Mouse (Mus musculus) frontal cortex, postnatal 25 days (tissue): ENCODE results near the gene Fbxl17.
A peak's percentile ranks its signal among the peaks of the same experiment; 100 is the strongest.

Source experiments
- DNase-seq, 2 experiments: peaks; one replicate each; pipeline ENCODE4 v3.0.0; 2022; ENCODE audit warnings: low spot score in 2 of 2

The Fbxl17 gene

DNA sequence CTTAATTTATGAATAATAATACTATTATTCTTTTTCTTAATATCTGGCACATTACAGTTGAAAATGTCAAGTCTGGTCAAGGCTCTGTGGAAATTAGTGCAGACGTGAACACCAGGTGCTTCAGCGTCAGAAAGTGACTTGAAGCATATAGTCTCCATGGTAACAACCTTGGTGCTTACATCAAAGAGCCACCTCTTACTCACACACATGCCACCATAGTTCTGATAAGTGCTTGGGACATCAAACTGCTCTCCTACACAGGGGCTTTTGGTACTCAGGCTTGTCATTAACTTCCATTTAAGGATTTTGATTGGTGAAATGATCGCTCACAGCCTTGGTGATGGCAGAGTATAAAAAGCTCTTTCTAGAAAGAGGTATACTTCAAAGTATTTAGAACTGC is 333.1 kb downstream of the Fbxl17 start:
- DNase-seq: no peak

DNA sequence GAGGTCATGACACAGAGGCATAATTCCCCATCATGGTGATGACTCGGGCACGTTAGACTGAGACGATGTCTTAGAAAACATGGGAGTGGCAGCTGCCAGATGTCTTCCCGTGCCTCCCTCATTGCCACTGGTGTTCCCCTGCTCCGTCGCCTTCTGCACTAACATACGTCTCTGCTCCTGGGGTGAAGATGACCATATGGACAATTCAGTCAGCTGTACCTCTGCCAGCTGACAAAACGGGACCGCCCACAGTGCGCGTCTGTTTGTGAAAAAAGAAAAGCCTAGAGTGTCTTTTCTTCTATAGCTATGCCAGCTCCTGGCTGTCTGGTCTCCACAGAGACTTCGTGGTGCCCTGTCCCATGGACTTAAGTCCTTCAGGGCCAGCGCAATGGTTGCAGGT is 334.0 kb downstream of the Fbxl17 start:
- DNase-seq: no peak

DNA sequence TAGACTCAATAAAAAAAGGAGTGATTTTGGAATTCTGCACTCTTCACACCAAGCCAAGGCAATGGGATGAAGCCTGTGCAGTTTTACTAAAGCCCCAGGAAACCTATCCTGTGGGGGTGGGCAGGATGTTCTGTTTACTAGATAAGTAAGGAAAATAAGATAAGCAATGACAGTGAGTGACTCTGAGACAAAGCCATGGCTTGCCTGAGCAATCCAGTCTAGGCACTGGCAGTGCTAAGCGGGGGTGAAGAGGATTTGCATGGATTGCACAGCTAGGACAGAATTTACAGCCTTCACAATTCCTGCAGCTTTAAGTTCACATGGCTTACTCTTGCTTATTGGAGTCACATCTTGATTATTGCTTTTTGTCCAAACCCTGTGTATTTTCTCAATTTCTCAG is 335.5 kb downstream of the Fbxl17 start:
- no peak for DNase-seq

DNA sequence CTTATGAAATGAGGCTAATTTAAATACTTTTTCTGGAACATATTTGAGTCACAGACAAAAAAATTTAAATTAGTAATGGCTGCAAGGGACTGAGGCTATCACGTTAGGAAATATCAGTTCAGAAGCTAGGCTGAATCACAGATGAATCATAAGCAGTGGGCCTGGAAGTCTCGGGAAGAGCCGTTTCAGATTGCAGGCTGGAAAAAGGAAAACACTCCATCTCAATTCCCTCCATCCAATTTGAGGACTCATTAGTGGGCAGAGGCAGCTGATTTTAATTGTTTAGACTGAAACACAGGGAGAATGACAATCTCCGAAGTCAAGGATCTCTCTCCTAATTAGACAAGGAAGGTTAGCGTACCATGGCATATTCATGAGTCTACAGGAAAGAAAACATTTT is 337.9 kb downstream of the Fbxl17 start:
- no peak for DNase-seq

DNA sequence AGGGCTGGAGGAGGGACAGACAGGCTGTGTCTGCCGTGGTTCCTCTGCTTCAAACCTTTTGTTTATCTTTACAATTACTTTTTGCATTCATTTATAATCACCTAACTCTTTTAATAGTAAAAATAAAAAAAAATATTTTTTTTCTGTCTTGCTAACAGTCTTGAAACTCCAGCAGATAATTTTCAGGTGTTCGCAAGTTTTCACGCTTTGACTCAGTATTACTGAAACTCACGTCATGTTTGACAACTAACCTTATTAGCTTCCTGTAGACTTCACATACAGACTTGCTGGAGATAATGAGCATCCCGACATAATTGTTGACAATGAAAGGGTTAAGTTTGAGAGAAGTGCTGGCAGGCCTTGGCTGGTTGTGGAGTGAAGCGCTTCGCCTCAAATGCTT is 340.6 kb downstream of the Fbxl17 start:
- no peak for DNase-seq

DNA sequence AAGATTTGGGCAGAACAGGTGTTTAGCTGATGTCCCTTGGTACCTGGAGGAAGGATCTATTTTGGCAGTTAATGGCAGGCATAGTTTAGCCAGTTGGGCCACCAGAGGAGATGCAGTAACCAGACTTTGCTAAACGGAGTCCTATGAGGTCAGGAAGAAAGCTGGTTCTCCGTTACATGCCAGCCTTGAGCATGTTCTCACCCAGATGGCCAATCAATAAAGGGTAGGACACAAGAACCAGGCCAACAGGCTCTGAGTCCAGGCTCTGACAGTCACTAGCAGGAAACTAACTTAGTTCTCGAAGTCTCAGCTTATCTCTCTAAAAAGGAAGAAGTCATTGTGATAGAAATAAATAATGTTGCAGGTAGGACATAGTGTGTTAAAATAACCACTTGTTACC is 341.4 kb downstream of the Fbxl17 start:
- DNase-seq: no peak

DNA sequence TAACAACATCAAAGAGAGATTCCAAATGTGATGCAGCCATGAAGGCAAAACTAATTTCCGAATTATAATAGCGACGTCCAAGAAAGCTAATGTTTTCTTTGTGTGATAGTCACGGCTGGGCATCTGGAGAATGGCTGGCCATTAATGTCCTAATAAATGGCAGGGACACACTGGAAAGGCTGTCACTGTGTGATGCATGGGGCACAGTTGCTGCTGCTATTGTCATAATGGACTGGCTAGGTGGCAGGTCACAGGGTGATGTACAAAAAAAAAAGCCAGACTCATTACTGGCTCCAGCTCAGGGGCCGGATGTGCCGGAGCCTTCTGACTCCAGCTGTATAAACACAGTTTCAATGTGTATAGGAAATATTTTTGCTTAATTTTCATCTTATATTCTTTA is 341.9 kb downstream of the Fbxl17 start:
- DNase-seq: no peak

DNA sequence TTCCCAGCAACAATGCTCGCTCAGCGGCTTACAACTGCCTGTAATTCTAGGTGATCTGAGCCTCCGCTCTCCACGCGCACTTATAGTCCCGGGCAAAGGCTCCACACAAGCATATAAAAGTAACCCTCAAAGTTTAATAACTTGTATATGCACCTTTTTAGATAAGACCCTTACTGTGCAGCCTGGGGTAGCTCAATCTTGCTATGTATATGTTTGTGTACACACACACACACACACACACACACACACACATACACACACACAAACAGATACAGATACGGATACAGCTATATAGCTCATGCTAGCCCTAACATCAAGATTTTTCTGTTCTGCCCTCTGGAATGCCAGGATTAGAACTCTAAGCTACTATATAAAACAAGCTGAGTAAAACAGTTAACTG is 342.8 kb downstream of the Fbxl17 start:
- no peak for DNase-seq

DNA sequence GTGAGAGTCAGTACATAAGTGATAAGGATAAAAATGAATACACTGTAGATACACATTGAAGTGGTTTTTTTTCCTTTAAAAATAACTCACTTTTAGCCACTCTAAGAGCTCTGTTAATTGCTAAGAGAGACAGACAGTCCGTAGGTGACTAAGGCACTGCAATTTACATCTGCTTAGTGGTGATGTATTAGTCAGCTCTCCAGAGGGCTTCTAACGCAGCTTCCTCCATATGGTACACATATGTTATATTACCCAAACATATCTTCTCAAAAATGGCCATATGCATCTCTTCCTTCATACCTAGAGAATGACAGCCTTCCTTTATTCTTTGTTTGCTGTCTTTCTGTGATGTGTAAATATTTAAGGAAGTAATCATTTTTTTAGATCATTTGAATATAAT is 353.3 kb downstream of the Fbxl17 start:
- no peak for DNase-seq

DNA sequence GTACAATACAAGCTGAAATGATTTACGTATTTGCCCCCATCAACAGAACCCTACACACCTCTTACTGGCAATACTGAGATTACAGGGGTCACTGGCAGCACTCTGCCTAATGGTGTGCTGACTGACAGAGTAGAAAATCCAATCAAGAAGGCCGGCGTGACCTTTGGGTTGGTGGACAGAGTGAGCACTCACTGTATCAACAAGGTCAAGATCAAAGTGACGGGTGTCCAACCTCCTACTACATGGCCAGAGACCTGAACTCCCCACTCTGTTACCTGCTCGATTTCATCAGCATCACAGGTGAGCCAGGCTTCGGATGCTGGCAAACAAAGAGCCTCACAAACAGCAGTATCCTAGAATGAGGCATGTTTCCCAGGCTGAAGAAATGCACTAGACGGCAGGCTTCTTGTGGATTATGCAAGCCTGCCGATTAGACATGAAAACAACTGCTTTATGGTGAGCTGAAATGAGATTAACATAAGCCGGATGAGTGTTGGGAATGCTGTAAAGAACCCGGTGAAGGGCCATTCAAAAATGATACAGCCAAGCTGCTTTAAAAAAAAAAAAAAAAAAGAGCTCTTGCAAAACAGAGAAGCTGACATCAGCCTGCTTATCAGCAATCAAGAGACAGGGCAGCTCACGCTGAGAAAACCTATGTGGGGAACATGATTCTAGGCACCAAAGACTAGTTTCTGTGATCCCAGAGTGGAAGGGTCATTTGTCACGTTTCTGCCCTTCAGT is 353.9 kb downstream of the Fbxl17 start:
- no peak for DNase-seq

DNA sequence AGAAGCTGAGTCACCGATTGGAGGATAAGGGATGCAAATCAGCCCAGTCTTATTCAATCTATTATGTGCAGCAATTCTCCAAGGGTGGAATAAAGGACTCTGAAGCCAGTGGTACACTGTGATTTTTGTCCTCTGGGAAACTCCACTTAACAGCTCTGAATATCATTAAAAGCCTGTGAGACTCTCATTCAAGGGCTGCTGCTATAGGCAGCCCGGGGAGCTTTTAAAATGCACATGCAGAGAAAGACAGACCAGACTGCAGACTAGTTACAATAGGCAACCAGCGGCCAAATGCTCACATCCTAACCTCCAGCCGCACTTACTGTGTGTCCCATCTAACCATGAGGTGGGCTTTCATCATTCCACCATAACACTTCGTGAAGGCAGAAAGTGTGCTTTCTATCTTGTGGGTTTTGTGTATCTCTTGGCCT is 354.5 kb downstream of the Fbxl17 start:
- DNase-seq: no peak

DNA sequence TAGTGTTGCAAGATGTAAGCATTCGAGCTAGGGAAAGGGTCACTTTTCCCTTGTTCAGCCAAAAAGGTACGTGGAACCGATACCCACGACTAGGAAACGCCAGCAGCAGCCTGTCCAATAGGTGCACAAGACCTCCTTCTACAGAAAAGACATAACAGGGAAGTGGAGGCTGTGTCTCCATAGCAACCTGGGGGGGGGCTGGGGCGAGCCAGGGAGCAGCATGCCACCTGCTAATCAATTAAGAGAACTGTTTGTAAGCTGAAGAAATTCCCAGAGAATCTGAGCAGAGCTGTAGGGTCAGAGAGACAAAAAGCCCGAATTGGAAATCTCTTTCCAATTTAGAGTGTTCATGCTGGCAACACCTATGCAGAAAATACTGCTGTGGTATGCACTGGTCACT is 356.0 kb downstream of the Fbxl17 start:
- no peak for DNase-seq

DNA sequence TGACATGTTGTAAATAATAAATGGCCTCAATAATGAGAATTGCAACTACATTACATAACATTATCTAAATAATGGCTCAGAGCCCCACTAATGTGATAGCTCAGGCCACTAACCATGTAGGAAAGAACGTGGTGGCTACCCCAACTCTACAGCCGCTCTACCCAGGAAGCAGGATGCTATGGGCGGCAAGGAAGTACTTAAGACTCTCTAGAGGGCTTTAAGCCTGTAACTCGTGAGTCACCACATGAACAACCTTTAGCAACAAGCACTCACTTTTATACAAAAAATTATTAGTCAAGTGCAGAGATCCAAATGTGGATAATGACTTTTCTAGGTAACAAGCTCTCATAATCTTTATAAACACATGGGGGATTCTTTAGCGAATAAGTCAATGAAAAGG is 365.0 kb downstream of the Fbxl17 start:
- DNase-seq: no peak

DNA sequence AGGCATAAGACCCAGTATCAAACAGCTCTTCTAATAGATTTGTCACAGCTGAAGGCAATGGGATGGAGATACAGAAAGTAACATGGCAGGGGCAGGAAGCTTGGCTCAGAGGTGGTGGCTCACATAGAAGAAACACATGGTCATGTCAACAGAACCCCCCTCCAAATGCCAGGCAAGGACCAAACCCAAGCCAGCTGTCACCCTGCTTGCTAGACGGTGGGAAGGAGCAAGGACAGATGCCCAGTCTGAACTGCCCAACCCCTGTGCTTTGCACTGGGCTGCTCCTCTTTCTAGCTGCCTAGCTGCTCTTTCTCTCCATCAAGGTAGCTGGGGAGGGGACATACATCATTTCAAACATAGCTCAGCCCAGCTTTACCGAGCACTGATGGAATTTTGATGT is 377.4 kb downstream of the Fbxl17 start:
- DNase-seq: no peak

DNA sequence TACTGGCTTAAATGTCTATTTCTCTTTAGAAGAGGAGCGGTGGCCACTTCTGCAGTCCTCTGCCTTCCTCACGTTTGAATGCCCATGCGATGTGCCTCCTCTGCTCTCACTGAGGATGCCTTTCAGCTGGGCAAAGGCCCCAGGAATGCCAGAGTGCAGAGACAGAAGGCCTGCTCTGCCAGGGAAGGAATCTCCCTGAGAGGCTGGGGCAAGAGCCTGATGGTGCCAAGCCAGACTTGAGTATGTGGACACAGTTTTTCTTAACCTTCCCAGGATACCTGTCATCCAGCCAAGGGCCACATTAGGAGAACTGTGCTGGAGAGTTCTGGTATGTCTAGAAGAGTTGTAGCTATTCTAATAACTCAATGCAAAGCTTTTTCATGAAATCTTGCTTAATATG is 380.1 kb downstream of the Fbxl17 start:
- DNase-seq: no peak

DNA sequence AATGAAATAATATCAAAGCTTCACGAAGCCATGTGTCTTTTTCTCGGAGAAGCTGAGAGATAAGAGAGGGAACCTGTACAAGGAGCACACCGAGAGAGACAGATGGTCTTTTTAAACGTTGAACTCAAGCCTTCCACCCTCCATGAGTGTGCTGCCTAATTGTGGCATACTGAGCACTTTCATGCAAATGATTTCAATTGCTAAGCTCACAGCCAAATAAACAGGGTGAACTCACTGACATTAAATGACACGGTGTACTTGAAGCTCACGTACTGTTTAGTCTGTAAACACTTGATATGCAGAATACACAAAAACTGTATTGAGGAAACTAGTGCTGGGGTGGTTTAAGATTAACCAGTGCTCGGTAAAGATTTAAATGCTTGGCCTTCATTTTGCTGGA is 380.7 kb downstream of the Fbxl17 start:
- peak in 1 of 2 experiments; percentile 2 for DNase-seq

DNA sequence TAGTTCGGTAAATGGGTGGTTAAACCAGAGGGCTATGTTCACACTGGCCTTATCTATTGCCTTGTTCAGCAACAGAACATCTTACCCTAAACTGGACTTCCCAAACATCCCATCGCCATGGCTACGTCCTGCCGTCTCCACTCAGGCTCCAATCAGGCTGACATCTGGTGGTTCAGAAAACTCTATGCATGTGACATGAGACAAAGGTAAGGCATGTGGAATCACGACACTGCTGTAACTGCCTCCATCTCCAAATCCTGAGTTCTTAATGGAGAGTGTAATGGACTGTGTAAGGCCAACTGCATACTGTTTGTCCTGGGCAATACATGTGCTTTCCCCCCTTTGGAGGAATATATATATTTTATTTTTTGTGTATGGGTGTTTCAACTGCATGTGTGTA is 382.7 kb downstream of the Fbxl17 start:
- no peak for DNase-seq

DNA sequence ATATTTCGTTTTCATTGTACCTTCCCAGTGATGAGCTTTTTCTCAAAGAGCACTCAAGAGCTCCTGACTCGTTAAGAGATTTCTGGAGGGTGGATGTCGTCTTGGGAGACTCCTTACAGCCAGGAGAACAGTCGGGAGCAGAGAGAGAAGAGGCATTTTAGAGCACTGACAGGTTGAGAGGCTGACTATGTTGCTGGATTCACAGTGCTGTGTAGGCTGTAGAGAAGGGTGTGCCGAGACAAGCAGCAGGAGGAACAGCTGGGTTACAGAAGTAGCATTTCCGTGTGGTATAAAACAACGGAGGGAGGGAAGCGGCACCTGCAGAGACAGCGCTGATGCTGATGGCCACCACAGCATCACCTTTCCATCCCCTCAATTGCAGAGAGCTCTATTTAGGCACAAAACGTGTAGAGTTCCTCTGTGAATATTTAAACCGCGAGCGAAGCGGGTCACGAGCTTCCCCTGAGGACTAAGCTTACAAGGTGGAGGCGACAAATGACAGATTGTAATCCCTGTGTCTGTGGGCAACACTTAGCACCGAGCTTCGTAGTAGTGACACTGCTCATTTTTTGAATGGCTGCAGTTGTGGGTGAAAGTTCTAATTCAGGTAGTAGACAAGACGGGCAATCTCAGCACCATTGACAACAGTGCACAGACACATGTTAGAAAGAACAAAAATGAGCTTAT is 385.3 kb downstream of the Fbxl17 start:
- DNase-seq: no peak

DNA sequence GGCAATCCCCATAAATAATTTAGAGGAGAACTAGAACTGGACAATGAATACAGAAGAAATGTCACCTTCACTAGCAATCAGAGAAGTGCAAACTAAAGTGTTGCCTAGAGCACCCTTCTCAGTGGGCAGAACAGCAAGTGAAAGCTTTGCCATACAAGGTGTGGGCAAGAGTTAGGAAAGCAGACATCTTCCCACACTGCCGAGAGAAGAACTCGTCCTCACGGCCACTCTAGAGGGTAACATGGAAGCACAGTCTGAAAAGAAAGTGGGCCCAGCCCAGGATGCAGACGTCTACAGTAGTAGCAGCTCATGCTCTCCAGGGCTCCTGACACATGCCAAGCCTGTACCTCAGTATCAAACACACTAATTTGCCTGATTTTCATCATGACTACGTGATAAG is 387.0 kb downstream of the Fbxl17 start:
- DNase-seq: no peak

DNA sequence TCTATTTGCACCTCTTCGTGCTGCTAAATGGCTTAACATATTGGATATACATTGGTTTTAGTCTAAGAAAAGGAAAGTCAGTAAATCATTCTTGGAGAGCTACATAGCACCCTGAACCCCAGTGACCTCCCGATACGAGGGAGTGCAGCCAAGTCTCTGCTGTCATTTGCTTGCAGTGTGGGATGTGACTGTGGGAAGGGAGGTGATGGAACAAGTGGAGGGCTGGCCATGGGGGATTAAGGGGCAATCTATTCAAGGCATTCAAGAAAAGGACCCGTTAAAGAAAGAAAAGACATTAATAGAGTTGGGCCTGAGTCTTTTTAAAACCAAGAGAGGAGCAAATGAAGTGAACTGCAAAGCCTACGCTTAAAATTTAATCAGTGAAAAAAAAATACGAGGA is 388.8 kb downstream of the Fbxl17 start:
- DNase-seq: no peak

DNA sequence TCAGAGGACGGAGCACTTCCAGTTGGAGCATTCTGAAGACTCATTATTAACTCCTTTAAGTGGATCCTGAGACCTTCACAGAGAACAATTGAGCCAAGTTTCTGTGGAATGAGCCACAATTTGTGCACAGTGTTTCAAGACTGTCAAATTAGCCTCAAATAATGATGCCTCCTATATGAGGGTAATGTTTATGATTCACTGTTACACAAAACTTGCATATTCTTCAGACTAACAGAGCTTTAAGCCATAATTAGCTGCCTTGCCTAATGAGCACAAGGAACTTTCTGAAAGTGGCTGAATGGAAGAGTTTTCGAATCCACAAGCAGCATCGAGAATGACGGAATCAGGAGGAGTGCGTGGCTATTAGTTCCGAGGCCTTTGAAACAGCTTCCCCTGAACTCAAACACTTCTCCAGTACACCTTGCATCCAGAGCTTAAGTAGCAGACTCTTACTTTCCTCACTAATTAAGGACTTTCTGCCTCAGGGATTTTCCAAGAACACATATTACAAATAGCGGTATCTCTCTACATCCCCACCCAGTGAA is 389.5 kb downstream of the Fbxl17 start:
- peak in 1 of 2 experiments; percentile 0 for DNase-seq

DNA sequence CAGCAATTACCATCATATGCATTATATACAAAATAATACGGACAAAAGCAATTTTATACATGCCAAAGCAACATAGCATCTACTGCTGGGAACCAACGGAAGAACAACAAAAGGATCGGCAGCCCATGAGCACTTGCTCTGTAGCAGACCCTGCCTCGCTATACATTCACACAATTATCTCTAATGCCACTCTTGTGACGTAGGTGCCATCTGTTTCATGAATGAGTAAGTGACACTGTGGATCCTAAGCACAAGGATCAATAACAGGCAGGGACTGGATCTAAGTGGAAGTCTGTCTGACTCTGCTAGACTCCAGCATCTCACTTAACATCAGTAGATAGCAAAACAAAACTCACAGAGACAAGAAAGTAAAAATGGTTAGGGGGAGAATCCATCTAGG is 391.8 kb downstream of the Fbxl17 start:
- DNase-seq: peak in 1 of 2 experiments; percentile 1

DNA sequence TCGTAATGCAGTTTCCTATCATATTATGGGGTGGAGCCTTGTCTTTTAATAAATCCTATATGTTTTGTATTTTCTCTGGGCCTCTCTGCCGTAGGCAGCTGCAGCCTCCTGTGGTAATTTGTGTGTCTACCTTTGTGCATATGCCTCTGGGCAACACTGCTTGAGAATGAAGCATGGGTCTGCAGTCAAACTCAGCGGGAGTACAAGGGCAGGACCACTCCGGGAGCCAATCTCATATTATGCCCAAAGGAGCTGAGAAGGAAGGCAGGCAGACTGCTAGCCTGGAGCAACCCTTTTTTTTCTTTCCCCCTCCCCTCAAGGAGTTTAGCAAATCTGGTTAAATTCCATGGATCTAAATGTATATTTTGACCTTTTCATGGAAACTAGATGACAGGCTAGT is 392.3 kb downstream of the Fbxl17 start:
- peak in 1 of 2 experiments; percentile 1 for DNase-seq
